Mouse (Mus musculus) frontal cortex, postnatal 36 days (tissue): ENCODE measurements around the gene Fgfr2.
A peak's percentile ranks its signal among the peaks of the same experiment; 100 is the strongest.

Source experiments
- DNase-seq, 2 experiments: peaks; one replicate each; pipeline ENCODE4 v3.0.0; 2022; ENCODE audit warnings: low spot score in 2 of 2

Fgfr2 gene

GRCm38 (mm10) chr7:133008663-133009062 is 114.5 kb downstream of the Fgfr2 start:
- no peak for DNase-seq

DNA sequence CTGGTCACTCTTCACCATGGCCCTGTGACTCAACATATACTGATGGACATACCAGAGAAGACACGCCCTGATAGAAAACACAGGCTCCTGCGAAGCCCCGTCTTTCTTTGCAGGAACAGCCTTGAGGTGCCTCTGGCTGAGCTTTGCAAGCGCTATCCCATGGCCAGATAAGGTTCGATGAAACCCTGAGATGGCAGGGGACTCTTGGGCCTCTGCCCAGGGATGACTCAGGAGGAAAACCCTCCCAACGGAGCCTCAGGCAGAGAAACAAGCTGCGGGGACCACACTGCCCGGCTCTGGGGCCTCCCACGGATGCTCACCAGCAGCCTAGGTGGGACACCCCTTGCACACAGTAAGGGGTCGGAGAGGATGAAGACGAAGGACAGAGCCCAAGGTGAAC is 115.8 kb downstream of the Fgfr2 start:
- no peak for DNase-seq

- no peak for DNase-seq
These were observed 117.4 kb downstream of the Fgfr2 start for GRCm38 (mm10) chr7:133005772-133006171.

GRCm38 (mm10) chr7:133003421-133003820 is 119.7 kb downstream of the Fgfr2 start:
- DNase-seq, result peak; percentile 78 to 91

- DNase-seq, result no peak
These were observed 120.9 kb downstream of the Fgfr2 start for GRCm38 (mm10) chr7:133002271-133002670.

DNA sequence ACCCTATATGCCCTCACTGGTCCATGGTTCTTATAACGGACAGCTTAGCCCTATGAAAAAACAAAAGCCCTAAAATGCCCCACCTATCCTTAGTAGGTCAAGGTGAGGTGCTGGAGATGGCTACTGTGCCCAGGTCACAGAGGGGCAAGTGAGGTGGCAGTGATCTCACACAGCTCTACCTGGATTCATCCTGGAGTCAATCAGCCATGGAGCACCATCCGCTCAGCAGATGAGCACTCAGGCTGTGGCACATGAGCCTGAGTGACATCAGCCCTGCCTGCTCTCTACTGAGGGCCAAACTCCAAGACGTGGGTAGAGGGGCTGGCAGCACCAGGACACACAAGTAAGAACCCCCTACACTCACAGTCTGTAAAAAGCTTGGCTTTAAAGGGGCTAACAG is 121.8 kb downstream of the Fgfr2 start:
- no peak for DNase-seq

GRCm38 (mm10) chr7:132999061-132999460 is 124.1 kb downstream of the Fgfr2 start:
- DNase-seq, result no peak

- DNase-seq, result no peak
These were observed 124.5 kb downstream of the Fgfr2 start for GRCm38 (mm10) chr7:132998639-132999038.

GRCm38 (mm10) chr7:132996391-132996790 is 126.8 kb downstream of the Fgfr2 start:
- DNase-seq, result peak in 1 of 2 experiments; percentile 45

- no peak for DNase-seq
These were observed 128.4 kb downstream of the Fgfr2 start for GRCm38 (mm10) chr7:132994628-132995191.

- DNase-seq, result no peak
These were observed 129.0 kb downstream of the Fgfr2 start for GRCm38 (mm10) chr7:132994120-132994519.

GRCm38 (mm10) chr7:132992967-132993615 is 130.1 kb downstream of the Fgfr2 start:
- no peak for DNase-seq

- no peak for DNase-seq
These were observed 131.8 kb downstream of the Fgfr2 start for GRCm38 (mm10) chr7:132991240-132991900.

DNA sequence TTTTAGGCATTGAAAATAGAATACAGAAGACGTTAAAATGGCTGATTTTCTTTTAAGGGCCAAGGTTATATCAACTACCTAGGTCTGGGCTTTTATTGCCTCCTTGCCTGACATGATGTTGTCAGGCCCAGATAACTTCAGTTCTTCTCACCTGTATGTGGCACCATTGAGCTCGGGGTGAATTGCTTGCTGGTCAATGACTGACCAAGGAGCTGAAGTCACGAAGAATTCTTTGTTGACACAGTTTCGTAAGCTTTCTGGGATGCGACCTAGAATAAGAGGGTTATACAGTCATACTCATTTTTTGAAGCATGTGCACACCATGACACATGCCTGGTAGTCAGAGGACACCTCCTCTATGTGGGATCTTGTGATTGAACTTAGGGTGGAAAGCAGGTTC is 133.3 kb downstream of the Fgfr2 start:
- no peak for DNase-seq

GRCm38 (mm10) chr7:132982639-132983038 is 140.5 kb downstream of the Fgfr2 start:
- DNase-seq, result no peak

- DNase-seq, result no peak
These were observed 145.2 kb downstream of the Fgfr2 start for GRCm38 (mm10) chr7:132977981-132978380.

DNA sequence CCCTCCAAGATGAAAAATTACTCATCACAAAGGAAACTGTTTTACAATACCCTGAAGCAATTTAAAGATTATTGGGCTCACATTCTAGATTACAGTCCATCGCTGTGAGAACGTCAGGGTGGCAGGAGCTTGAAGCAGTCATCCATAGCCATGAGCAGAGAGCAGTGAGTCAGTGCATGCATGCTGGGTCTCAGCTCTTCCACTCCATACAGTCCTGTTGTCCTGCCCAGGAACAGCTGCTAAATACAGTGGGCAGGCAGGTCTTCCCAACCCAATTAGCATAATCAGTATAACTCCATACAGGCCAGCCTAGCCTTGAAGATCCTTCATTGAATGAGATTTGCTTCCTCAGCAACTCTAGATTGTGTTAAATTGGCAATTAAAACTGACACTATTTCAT is 147.1 kb downstream of the Fgfr2 start:
- DNase-seq, result no peak

DNA sequence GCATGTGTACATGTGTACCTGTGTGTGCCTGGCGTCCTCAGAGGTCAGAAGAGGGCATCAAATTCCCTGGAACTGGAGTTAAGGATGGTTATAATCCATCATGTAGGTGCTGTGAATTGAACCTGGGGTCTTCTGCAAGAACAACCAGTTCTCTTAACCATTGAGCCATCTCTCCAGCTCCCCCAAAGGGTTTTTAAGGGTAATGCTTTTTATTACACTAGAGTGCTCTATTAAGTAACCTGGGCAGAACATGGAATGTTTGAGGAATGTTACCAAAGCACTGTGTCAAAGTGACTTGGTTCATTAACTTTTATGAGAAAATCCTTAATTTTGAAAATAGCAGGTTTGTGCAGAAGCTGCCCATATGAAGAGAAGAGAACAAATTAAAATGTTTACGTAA is 151.1 kb downstream of the Fgfr2 start:
- DNase-seq, result no peak

- no peak for DNase-seq
These were observed 157.4 kb downstream of the Fgfr2 start for GRCm38 (mm10) chr7:132965707-132966106.

GRCm38 (mm10) chr7:132964395-132964794 is 158.8 kb downstream of the Fgfr2 start:
- DNase-seq, result no peak

- no peak for DNase-seq
These were observed 172.5 kb downstream of the Fgfr2 start for GRCm38 (mm10) chr7:132950613-132951012.

- no peak for DNase-seq
These were observed 173.2 kb downstream of the Fgfr2 start for GRCm38 (mm10) chr7:132949968-132950367.

- DNase-seq, result no peak
These were observed 182.6 kb downstream of the Fgfr2 start for GRCm38 (mm10) chr7:132940569-132940968.
